Mouse (Mus musculus) neural tube, embryonic 12.5 days (tissue): Measurements from ENCODE around the gene Prr7. TPM values are rescaled to one million over a fixed set of nuclear protein-coding genes. Genes with fewer than 3 reads are reported as not detected.

Experiments used
- ATAC-seq: fragments of 200-750 bp; cut with Nextera tagmentation; 2 replicates; pipeline ENCODE4 v1.8.0; 2017; ENCODE audit warnings: low read depth, mild to moderate bottlenecking, moderate TSS enrichment, moderate library complexity; ENCODE audit not compliant: low FRiP score
- H3K27ac ChIP-seq: fragments of 300-500 bp; sonication (generic); 2 replicates; pipeline ENCODE4 v1.5.1; 2016
- H3K27me3 ChIP-seq: fragments of 300-500 bp; sonication (generic); replicated peaks from 2 replicates; pipeline ENCODE4 v1.6.1; 2016; ENCODE audit warnings: mild to moderate bottlenecking
- H3K36me3 ChIP-seq: fragments of 300-500 bp; sonication (generic); 2 replicates; pipeline ENCODE4 v1.6.1; 2016; ENCODE audit warnings: mild to moderate bottlenecking
- H3K4me1 ChIP-seq: fragments of 300-500 bp; sonication (generic); 2 replicates; pipeline ENCODE4 v1.6.1; 2016
- H3K4me2 ChIP-seq: fragments of 300-500 bp; sonication (generic); replicated peaks from 2 replicates; pipeline ENCODE4 v1.6.1; 2016; ENCODE audit warnings: mild to moderate bottlenecking
- H3K4me3 ChIP-seq: fragments of 300-500 bp; sonication (generic); 2 replicates; pipeline ENCODE4 v1.5.1; 2016
- H3K9ac ChIP-seq: fragments of 300-500 bp; sonication (generic); 2 replicates; pipeline ENCODE4 v1.6.1; 2016; ENCODE audit warnings: mild to moderate bottlenecking
- H3K9me3 ChIP-seq: fragments of 300-500 bp; sonication (generic); 2 replicates; pipeline ENCODE4 v1.6.1; 2016; ENCODE audit warnings: mild to moderate bottlenecking
- WGBS: fragments of 180-500 bp; shearing (Covaris S2); methylation state at CpG from one replicate; pipeline ENCODE4 v1.1.7; 2016; 5-methylcytosine and 5-hydroxymethylcytosine counted together
- polyA plus RNA-seq: library from polyadenylated mRNA; unstranded; fragments of >200 nt; fragmentation: Nextera tagmentation; extraction: Ambion mirVana; gene quantifications from 2 replicates; pipeline ENCODE4 v1.2.1, GENCODE M21; 2016

The Prr7 gene
- polyA plus RNA-seq, 1 experiment from 2014 or later, result 1.8 TPM

GRCm38 (mm10) chr13:55451296-55451695, 12.8 kb upstream of the Prr7 start:
- H3K9ac ChIP-seq, result no peak overlapping the region
- H3K27me3 ChIP-seq, result no peaks in the 10 kb centered on the region
- ATAC-seq, result no peak
- no peak overlapping the region for H3K27ac ChIP-seq
- no peak overlapping the region for H3K4me2 ChIP-seq
- H3K4me1 ChIP-seq, result peaks cover 16% of the 10 kb centered on the region
- H3K9me3 ChIP-seq, result no peaks in the 10 kb centered on the region
- H3K4me3 ChIP-seq, result no peak overlapping the region
- peaks cover 67% of the 10 kb centered on the region for H3K36me3 ChIP-seq
- 93% methylated on average over 10 of the region's 10 CpGs for WGBS

GRCm38 (mm10) chr13:55451785-55452549, 12.1 kb upstream of the Prr7 start:
- no peaks in the 10 kb centered on the region for H3K9me3 ChIP-seq
- no peaks in the 10 kb centered on the region for H3K27me3 ChIP-seq
- no peak overlapping the region for H3K4me2 ChIP-seq
- peaks cover 72% of the 10 kb centered on the region for H3K36me3 ChIP-seq
- no peak overlapping the region for H3K9ac ChIP-seq
- WGBS, result 96% methylated on average over 16 of the region's 16 CpGs
- no peak overlapping the region for H3K27ac ChIP-seq
- no peak overlapping the region for H3K4me3 ChIP-seq
- no peak for ATAC-seq
- peaks cover 9% of the 10 kb centered on the region for H3K4me1 ChIP-seq

- H3K4me3 ChIP-seq, result no peak overlapping the region
- no peaks in the 10 kb centered on the region for H3K27me3 ChIP-seq
- no peak for ATAC-seq
- no peaks in the 10 kb centered on the region for H3K9me3 ChIP-seq
- H3K27ac ChIP-seq, result no peak overlapping the region
- H3K4me1 ChIP-seq, result peaks cover 30% of the 10 kb centered on the region
- peaks cover 42% of the 10 kb centered on the region for H3K36me3 ChIP-seq
- peak overlapping the region; percentile 80 for H3K4me2 ChIP-seq
- H3K9ac ChIP-seq, result no peak overlapping the region
- WGBS, result 47% methylated on average over 2 of the region's 2 CpGs
Measured at GRCm38 (mm10) chr13:55462965-55463364, 1.1 kb upstream of the Prr7 start.

- H3K9ac ChIP-seq, result peak overlapping the region; percentile 80
- no peaks in the 10 kb centered on the region for H3K27me3 ChIP-seq
- no peaks in the 10 kb centered on the region for H3K9me3 ChIP-seq
- WGBS, result 8% methylated on average over 14 of the region's 14 CpGs
- H3K36me3 ChIP-seq, result peaks cover 37% of the 10 kb centered on the region
- peaks cover 30% of the 10 kb centered on the region for H3K4me1 ChIP-seq
- peak overlapping the region; percentile 92; the same call in 1 of the 2 replicates for H3K27ac ChIP-seq
- peak overlapping the region; percentile 80 for H3K4me2 ChIP-seq
- peak; percentile 6; the same call in 1 of the 2 replicates for ATAC-seq
- peak overlapping the region; percentile 66 for H3K4me3 ChIP-seq
Measured at GRCm38 (mm10) chr13:55463399-55464026, 554 bp upstream of the Prr7 start.

- H3K36me3 ChIP-seq, result peaks cover 20% of the 10 kb centered on the region
- H3K27ac ChIP-seq, result peak overlapping the region; percentile 92
- H3K9ac ChIP-seq, result peak overlapping the region; percentile 80
- H3K27me3 ChIP-seq, result no peaks in the 10 kb centered on the region
- WGBS, result 4% methylated on average over 3 of the region's 3 CpGs
- peak overlapping the region; percentile 80 for H3K4me2 ChIP-seq
- peak overlapping the region; percentile 66 for H3K4me3 ChIP-seq
- H3K4me1 ChIP-seq, result peaks cover 43% of the 10 kb centered on the region
- peak; percentile 43 for ATAC-seq
- no peaks in the 10 kb centered on the region for H3K9me3 ChIP-seq
Measured at GRCm38 (mm10) chr13:55465184-55465583, 1.1 kb downstream of the Prr7 start.

- Histone ChIP-seq H3K9ac (peak overlapping the region; percentile 35; the same call in 1 of the 2 replicates), H3K4me2 (peak overlapping the region; percentile 80), H3K4me1 (peaks cover 50% of the 10 kb centered on the region), H3K27me3 (no peaks in the 10 kb centered on the region), H3K27ac (0 out of 2 replicates have a peak overlapping the region, but pooled peaks have one; percentile 92), H3K9me3 (no peaks in the 10 kb centered on the region), H3K4me3 (peak overlapping the region; percentile 66; the same call in 1 of the 2 replicates), H3K36me3 (peaks cover 13% of the 10 kb centered on the region)
- no peak for ATAC-seq
- 67% methylated on average over 5 of the region's 5 CpGs for WGBS
Measured at GRCm38 (mm10) chr13:55465830-55466440, 1.9 kb downstream of the Prr7 start.

GRCm38 (mm10) chr13:55468851-55469560, 4.9 kb downstream of the Prr7 start:
- H3K4me1 ChIP-seq, result peaks cover 69% of the 10 kb centered on the region
- ATAC-seq, result no peak
- WGBS, result 40% methylated on average over 13 of the region's 13 CpGs

GRCm38 (mm10) chr13:55470372-55470771, 6.3 kb downstream of the Prr7 start:
- Histone ChIP-seq H3K36me3 (peaks cover 20% of the 10 kb centered on the region), H3K27me3 (no peaks in the 10 kb centered on the region), H3K9ac (no peak overlapping the region), H3K4me1 (peaks cover 71% of the 10 kb centered on the region), H3K27ac (no peak overlapping the region), H3K4me2 (peak overlapping the region; percentile 96), H3K9me3 (no peaks in the 10 kb centered on the region), H3K4me3 (no peak overlapping the region)
- 53% methylated on average over 9 of the region's 9 CpGs for WGBS
- no peak for ATAC-seq

More at GRCm38 (mm10) chr13:55468851-55469560, 4.9 kb downstream of the Prr7 start:
- H3K4me3 ChIP-seq, result no peak overlapping the region
- H3K9ac ChIP-seq, result no peak overlapping the region
- H3K27ac ChIP-seq, result no peak overlapping the region
- H3K27me3 ChIP-seq, result no peaks in the 10 kb centered on the region
- H3K4me2 ChIP-seq, result no peak overlapping the region
- peaks cover 6% of the 10 kb centered on the region for H3K36me3 ChIP-seq
- no peaks in the 10 kb centered on the region for H3K9me3 ChIP-seq

- Histone ChIP-seq H3K9ac (peak overlapping the region; percentile 82), H3K4me1 (peaks cover 72% of the 10 kb centered on the region), H3K36me3 (peaks cover 29% of the 10 kb centered on the region), H3K9me3 (no peaks in the 10 kb centered on the region), H3K4me3 (peak overlapping the region; percentile 52), H3K27ac (peak overlapping the region; percentile 86; the same call in 1 of the 2 replicates), H3K4me2 (peak overlapping the region; percentile 96), H3K27me3 (no peaks in the 10 kb centered on the region)
- 2% methylated on average over 54 of the region's 54 CpGs for WGBS
- ATAC-seq, result peak; percentile 73
Measured at GRCm38 (mm10) chr13:55471156-55471818, 7.2 kb downstream of the Prr7 start.

GRCm38 (mm10) chr13:55471819-55472131, 7.7 kb downstream of the Prr7 start:
- Histone ChIP-seq H3K27me3 (no peaks in the 10 kb centered on the region), H3K27ac (peak overlapping the region; percentile 86), H3K4me2 (peak overlapping the region; percentile 96), H3K4me1 (peaks cover 76% of the 10 kb centered on the region), H3K36me3 (peaks cover 34% of the 10 kb centered on the region), H3K9ac (peak overlapping the region; percentile 82), H3K9me3 (no peaks in the 10 kb centered on the region), H3K4me3 (peak overlapping the region; percentile 52)
- peak; percentile 31 for ATAC-seq
- under 1% methylated on average over 31 of the region's 31 CpGs for WGBS

- Histone ChIP-seq H3K36me3 (peaks cover 40% of the 10 kb centered on the region), H3K9me3 (no peaks in the 10 kb centered on the region), H3K4me3 (peak overlapping the region; percentile 52), H3K4me2 (peak overlapping the region; percentile 96), H3K4me1 (peaks cover 76% of the 10 kb centered on the region), H3K9ac (peak overlapping the region; percentile 82), H3K27me3 (no peaks in the 10 kb centered on the region), H3K27ac (peak overlapping the region; percentile 86)
- ATAC-seq, result peak; percentile 49
- WGBS, result under 1% methylated on average over 103 of the region's 103 CpGs
Measured at GRCm38 (mm10) chr13:55472132-55473022, 8.3 kb downstream of the Prr7 start.
